Comparison of ENCODE assay signal across 8 mouse cellular contexts in genomic region chrX:163957803-163958466, GRCm38 (mm10). TPM values are rescaled to one million over a fixed set of nuclear protein-coding genes. Genes with fewer than 3 reads are reported as not detected.
DNase-seq lines count a peak whose midpoint lies in the region; ATAC-seq and TF ChIP-seq lines count a peak whose summit lies in the region.

No protein-coding gene starts in this region.

- peak; percentile 87 for DNase-seq in ZHBTc4 (ENCODE audit: low read depth, low spot score)
- DNase-seq in cerebellum, adult 9-11 months, result peak; percentile 67
- DNase-seq in hindbrain, embryonic 14.5 days (ENCODE audit: low spot score), result peak; percentile 66
- DNase-seq in yolk sac, embryonic 10.5 days (ENCODE audit: low spot score), result peak; percentile 81

- H3K27ac ChIP-seq in hindbrain, embryonic 14.5 days, result peak overlapping the region; percentile 96
- H3K27ac ChIP-seq in limb, embryonic 13.5 days, result peak overlapping the region; percentile 98
- H3K27ac ChIP-seq in midbrain, embryonic 13.5 days, result peak overlapping the region; percentile 93
- peak overlapping the region; percentile 98 for H3K27ac ChIP-seq in small intestine, adult 2 months (ENCODE audit: insufficient read depth, low read depth, low read length)

- peaks cover 7% of the 10 kb centered on the region; the same call in 1 of the 2 replicates for H3K4me1 ChIP-seq in hindbrain, embryonic 14.5 days (replicated peaks; ENCODE audit: control insufficient read depth, insufficient read depth, low read length)
- 0 out of 2 replicates have a peak, but pooled peaks cover 6% of the 10 kb centered on the region for H3K4me1 ChIP-seq in limb, embryonic 13.5 days
- peaks cover 13% of the 10 kb centered on the region for H3K4me1 ChIP-seq in midbrain, embryonic 13.5 days (replicated peaks)
- peaks cover 2% of the 10 kb centered on the region for H3K4me1 ChIP-seq in small intestine, adult 2 months (ENCODE audit: control insufficient read depth, insufficient read depth, insufficient read length, low read length)

- peak overlapping the region; percentile 55 for H3K4me2 ChIP-seq in hindbrain, embryonic 14.5 days (replicated peaks)
- peak overlapping the region; percentile 65 for H3K4me2 ChIP-seq in limb, embryonic 13.5 days (replicated peaks)
- peak overlapping the region; percentile 60 for H3K4me2 ChIP-seq in midbrain, embryonic 13.5 days (replicated peaks)

- ATAC-seq in frontal cortex, adult (ENCODE audit: low TSS enrichment), result peak; percentile 90
- peak; percentile 92 for ATAC-seq in hindbrain, embryonic 14.5 days (ENCODE audit: low FRiP score)
- peak; percentile 91 for ATAC-seq in limb, embryonic 13.5 days (ENCODE audit: low FRiP score, low read depth)
- ATAC-seq in midbrain, embryonic 13.5 days, result peak; percentile 95

- no peak for TF ChIP-seq POLR2A in small intestine, adult 2 months (IDR thresholded peaks at IDR 0.05; ENCODE audit: low read depth, low read length)

- peaks cover 7% of the 10 kb centered on the region; the same call in 1 of the 2 replicates for H3K27me3 ChIP-seq in hindbrain, embryonic 14.5 days (ENCODE audit: control insufficient read depth, insufficient read depth, low read length)
- H3K27me3 ChIP-seq in limb, embryonic 13.5 days, result peaks cover 18% of the 10 kb centered on the region; the same call in 1 of the 2 replicates
- H3K27me3 ChIP-seq in midbrain, embryonic 13.5 days, result no peaks in the 10 kb centered on the region; the same call in 1 of the 2 replicates
- no peaks in the 10 kb centered on the region for H3K27me3 ChIP-seq in small intestine, adult 2 months (ENCODE audit: control insufficient read depth, insufficient read depth, low read length)

- TF ChIP-seq CTCF in small intestine, adult 2 months (IDR thresholded peaks at IDR 0.05; ENCODE audit: extremely low read depth, insufficient read length, insufficient replicate concordance, low read depth, low read length), result no peak

- H3K9ac ChIP-seq in hindbrain, embryonic 14.5 days, result peak overlapping the region; percentile 81
- H3K9ac ChIP-seq in limb, embryonic 13.5 days, result peak overlapping the region; percentile 78
- peak overlapping the region; percentile 78 for H3K9ac ChIP-seq in midbrain, embryonic 13.5 days (replicated peaks)

- H3K9me3 ChIP-seq in hindbrain, embryonic 14.5 days (ENCODE audit: control insufficient read depth, low read length), result no peaks in the 10 kb centered on the region
- no peaks in the 10 kb centered on the region for H3K9me3 ChIP-seq in limb, embryonic 13.5 days
- H3K9me3 ChIP-seq in midbrain, embryonic 13.5 days, result no peaks in the 10 kb centered on the region

- peak overlapping the region; percentile 75 for H3K4me3 ChIP-seq in hindbrain, embryonic 14.5 days (replicated peaks; ENCODE audit: low read length)
- peak overlapping the region; percentile 60 for H3K4me3 ChIP-seq in limb, embryonic 13.5 days
- peak overlapping the region; percentile 59 for H3K4me3 ChIP-seq in midbrain, embryonic 13.5 days (replicated peaks)
- H3K4me3 ChIP-seq in small intestine, adult 2 months (ENCODE audit: low read depth, low read length), result peak overlapping the region; percentile 97

- WGBS in hindbrain, embryonic 14.5 days, result 26% methylated on average over 56 of the region's 67 CpGs
- WGBS in limb, embryonic 13.5 days, result 17% methylated on average over 43 of the region's 67 CpGs
- WGBS in midbrain, embryonic 13.5 days, result 18% methylated on average over 63 of the region's 67 CpGs
- 14% methylated on average over 62 of the region's 67 CpGs for WGBS in small intestine, adult 2 months

- H3K36me3 ChIP-seq in hindbrain, embryonic 14.5 days (replicated peaks; ENCODE audit: control insufficient read depth, insufficient read depth), result peaks cover 27% of the 10 kb centered on the region
- H3K36me3 ChIP-seq in limb, embryonic 13.5 days, result peaks cover 15% of the 10 kb centered on the region
- peaks cover 15% of the 10 kb centered on the region; the same call in 1 of the 2 replicates for H3K36me3 ChIP-seq in midbrain, embryonic 13.5 days
- peaks cover 13% of the 10 kb centered on the region for H3K36me3 ChIP-seq in small intestine, adult 2 months (ENCODE audit: control insufficient read depth, insufficient read depth, low read length)

RNA-seq across cellular contexts. Expression of gene Zrsr2, which starts 0.5 kb away (rescaled TPM):
- polyA plus RNA-seq in hindbrain, embryonic 14.5 days (2014; fragmentation: Nextera tagmentation; extraction: Ambion mirVana), result 49.8 and 49.9 TPM in 2 replicates
- polyA plus RNA-seq in limb, embryonic 13.5 days (2015; fragmentation: Nextera tagmentation; extraction: Ambion mirVana), result 66.5 and 75.1 TPM in 2 replicates
- polyA plus RNA-seq in midbrain, embryonic 13.5 days (2015; fragmentation: Nextera tagmentation; extraction: Ambion mirVana), result 53.1 and 56.7 TPM in 2 replicates
- polyA plus RNA-seq in small intestine, adult 2 months (2012; rRNA removed), result 1.4 and 6.5 TPM in 2 replicates

RNA-seq across cellular contexts. Expression of gene Ap1s2, which starts 49.1 kb away (rescaled TPM):
- 155 and 167 TPM in 2 replicates for polyA plus RNA-seq in hindbrain, embryonic 14.5 days (2014; fragmentation: Nextera tagmentation; extraction: Ambion mirVana)
- polyA plus RNA-seq in limb, embryonic 13.5 days (2015; fragmentation: Nextera tagmentation; extraction: Ambion mirVana), result 29.2 and 30.5 TPM in 2 replicates
- polyA plus RNA-seq in midbrain, embryonic 13.5 days (2015; fragmentation: Nextera tagmentation; extraction: Ambion mirVana), result 69.3 and 89.6 TPM in 2 replicates
- 0.13 and 0.18 TPM in 2 replicates for polyA plus RNA-seq in small intestine, adult 2 months (2012; rRNA removed)

Comparison
In these comparisons a context has a peak if more than half of its experiments do, and no peak if none do; other contexts are left out.
1. Peak in every context shown above with its lines: DNase-seq, ATAC-seq, H3K4me3 ChIP-seq and H3K27ac ChIP-seq.
2. RNA of gene Ap1s2, which starts 49.1 kb away (polyA plus RNA-seq): 155 to 167 TPM in hindbrain, embryonic 14.5 days, 69.3 to 89.6 TPM in midbrain, embryonic 13.5 days and 29.2 to 30.5 TPM in limb, embryonic 13.5 days; 0.13 to 0.18 TPM in small intestine, adult 2 months; every median in the first group is over 10 times any median in the second.